Mouse (Mus musculus): Measurements from ENCODE around the gene Ap1g2.

DNA sequence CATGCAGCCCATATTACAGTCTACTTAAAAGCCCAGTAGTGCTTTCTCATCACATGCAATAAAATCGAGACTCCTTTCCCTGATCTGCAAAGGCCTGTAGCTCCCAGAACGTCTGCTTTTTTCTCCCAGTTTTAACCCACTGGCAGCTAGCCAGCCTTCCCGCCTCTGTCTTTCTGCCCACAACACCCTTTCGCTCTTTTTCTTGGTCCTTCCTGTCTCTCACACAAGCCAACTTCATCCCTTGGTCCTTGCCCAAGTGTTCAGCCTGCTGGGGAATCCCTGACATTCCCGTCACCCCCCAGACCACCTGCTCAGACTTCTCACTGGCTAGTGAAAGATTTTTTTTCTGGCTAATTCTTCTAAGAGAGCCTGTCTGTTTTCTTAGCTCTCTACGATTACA lies 30.2 kb downstream of the Ap1g2 start:
- no peak for TF ChIP-seq POLR2A (IDR thresholded peaks at IDR 0.05; ENCODE audit: insufficient read length, low read depth)
- no peak for TF ChIP-seq USF1 (IDR thresholded peaks at IDR 0.05; ENCODE audit: low read depth)
- no peak for TF ChIP-seq TCF12 (IDR thresholded peaks at IDR 0.05; ENCODE audit: insufficient read depth, poor library complexity, severe bottlenecking)
